8 mouse cellular contexts compared by ENCODE assay signal in genomic region chr2:75964972-75965371, GRCm38 (mm10). TPM values are rescaled to one million over a fixed set of nuclear protein-coding genes. Genes with fewer than 3 reads are reported as not detected.
DNase-seq lines count a peak whose midpoint lies in the region; ATAC-seq and TF ChIP-seq lines count a peak whose summit lies in the region.

No protein-coding gene starts in this region.

- TF ChIP-seq CTCF in liver, postnatal 0 days (IDR thresholded peaks at IDR 0.05; ENCODE audit: low read depth) = peak; percentile 77

- peak overlapping the region in 1 of 2 experiments; percentile 31; a peak in 1 of 4 replicates for H3K4me3 ChIP-seq in ES-E14 (ENCODE audit: insufficient read depth in 1 of 2, low read depth in 1 of 2, low read length in 2 of 2, poor library complexity in 1 of 2, severe bottlenecking in 1 of 2)
- H3K4me3 ChIP-seq in forebrain, embryonic 15.5 days = peak overlapping the region; percentile 3; the same call in 1 of the 2 replicates
- H3K4me3 ChIP-seq in liver, postnatal 0 days (ENCODE audit: low read depth, low read length) = peak overlapping the region; percentile 25
- H3K4me3 ChIP-seq in neural tube, embryonic 12.5 days = no peak overlapping the region

- intact Hi-C loops in heart, postnatal 36 days (cut with DNase I) = loop anchor here (1.0 to 2.0 kb wide), 3 partner anchors 82 to 362 kb away; no protein-coding TSS in a partner anchor

- no peak for DNase-seq in ES-E14 (ENCODE audit: low read depth, low spot score)
- DNase-seq in c-Kit-positive CD71-positive TER-119-positive erythroid progenitor cells, embryonic 14.5 days (ENCODE audit: low spot score) = peak; percentile 41
- DNase-seq in heart, postnatal 36 days = peak; percentile 54 to 55
- DNase-seq in layer of hippocampus, adult 18-20 months (ENCODE audit: low spot score in 2 of 2) = peak; percentile 77 to 90
- DNase-seq in liver, postnatal 0 days = peak; percentile 31
- peak; percentile 64 for DNase-seq in thymus, postnatal 25 days

- WGBS in forebrain, embryonic 15.5 days = 23% methylated on average over 5 of the region's 5 CpGs
- 17% methylated on average over 5 of the region's 5 CpGs for WGBS in liver, postnatal 0 days (ENCODE audit: insufficient replicate concordance)
- WGBS in neural tube, embryonic 12.5 days = 21% methylated on average over 5 of the region's 5 CpGs

- in situ Hi-C loops in ES-E14 (cut with MboI; ENCODE audit: low sequenced_read_pairs in 2 of 2, unreplicated experiment in 2 of 2) = loop anchor here (10.0 to 25.0 kb wide), 2 partner anchors 180 to 353 kb away; no protein-coding TSS in a partner anchor

- no peak for TF ChIP-seq EP300 in liver, postnatal 0 days (IDR thresholded peaks at IDR 0.05; ENCODE audit: low read depth)

- H3K36me3 ChIP-seq in ES-E14 (ENCODE audit: control insufficient read depth, insufficient read depth, low read length, poor library complexity, severe bottlenecking) = no peaks in the 10 kb centered on the region
- H3K36me3 ChIP-seq in forebrain, embryonic 15.5 days = no peaks in the 10 kb centered on the region
- no peaks in the 10 kb centered on the region for H3K36me3 ChIP-seq in liver, postnatal 0 days (replicated peaks; ENCODE audit: insufficient read depth, low read length)
- H3K36me3 ChIP-seq in neural tube, embryonic 12.5 days = no peaks in the 10 kb centered on the region

- H3K4me1 ChIP-seq in ES-E14 (ENCODE audit: control insufficient read depth in 2 of 2, insufficient read depth in 2 of 2, low read length in 2 of 2, poor library complexity in 1 of 2) = peaks cover 8 to 19% of the 10 kb centered on the region in 2 experiments
- H3K4me1 ChIP-seq in forebrain, embryonic 15.5 days = peaks cover 24% of the 10 kb centered on the region
- H3K4me1 ChIP-seq in liver, postnatal 0 days (ENCODE audit: insufficient read depth) = peaks cover 10% of the 10 kb centered on the region
- H3K4me1 ChIP-seq in neural tube, embryonic 12.5 days = peaks cover 15% of the 10 kb centered on the region

- H3K4me2 ChIP-seq in forebrain, embryonic 15.5 days (replicated peaks) = peak overlapping the region; percentile 39
- H3K4me2 ChIP-seq in liver, postnatal 0 days (ENCODE audit: low read depth, low read length) = peak overlapping the region; percentile 61
- H3K4me2 ChIP-seq in neural tube, embryonic 12.5 days (replicated peaks) = peak overlapping the region; percentile 45

- H3K9me3 ChIP-seq in ES-E14 (ENCODE audit: control insufficient read depth, insufficient read depth, low read depth, low read length) = no peaks in the 10 kb centered on the region
- no peaks in the 10 kb centered on the region for H3K9me3 ChIP-seq in forebrain, embryonic 15.5 days
- no peaks in the 10 kb centered on the region for H3K9me3 ChIP-seq in liver, postnatal 0 days (ENCODE audit: low read length)
- H3K9me3 ChIP-seq in neural tube, embryonic 12.5 days = no peaks in the 10 kb centered on the region

- no peaks in the 10 kb centered on the region for H3K27me3 ChIP-seq in forebrain, embryonic 15.5 days
- H3K27me3 ChIP-seq in liver, postnatal 0 days (ENCODE audit: insufficient read depth, low read length) = no peaks in the 10 kb centered on the region
- no peaks in the 10 kb centered on the region for H3K27me3 ChIP-seq in neural tube, embryonic 12.5 days (replicated peaks)

- H3K27ac ChIP-seq in ES-E14 (ENCODE audit: insufficient read depth, low read depth, low read length, poor library complexity, severe bottlenecking) = no peak overlapping the region
- H3K27ac ChIP-seq in forebrain, embryonic 15.5 days (replicated peaks) = peak overlapping the region; percentile 58
- H3K27ac ChIP-seq in liver, postnatal 0 days (ENCODE audit: low read depth) = no peak overlapping the region
- no peak overlapping the region for H3K27ac ChIP-seq in neural tube, embryonic 12.5 days

- ATAC-seq in forebrain, embryonic 15.5 days (replicated peaks) = peak; percentile 87
- peak; percentile 53; the same call in 1 of the 2 replicates for ATAC-seq in liver, postnatal 0 days
- ATAC-seq in neural tube, embryonic 12.5 days (ENCODE audit: low FRiP score, low read depth) = 0 out of 2 replicates have a peak, but pooled peaks have one; percentile 48

- H3K9ac ChIP-seq in ES-E14 (ENCODE audit: insufficient read depth, low read depth, low read length, poor library complexity, severe bottlenecking) = no peak overlapping the region; the same call in 1 of the 2 replicates
- H3K9ac ChIP-seq in forebrain, embryonic 15.5 days (replicated peaks) = no peak overlapping the region
- no peak overlapping the region for H3K9ac ChIP-seq in liver, postnatal 0 days (replicated peaks)
- no peak overlapping the region for H3K9ac ChIP-seq in neural tube, embryonic 12.5 days

TF ChIP-seq in ES-E14, 5 proteins besides CTCF, POLR2A, EP300 and RAD21:
- TF ChIP-seq HCFC1 (IDR thresholded peaks at IDR 0.05; ENCODE audit: borderline replicate concordance, insufficient read depth, low read length) = no peak
- TF ChIP-seq ZC3H11A (IDR thresholded peaks at IDR 0.05; ENCODE audit: borderline replicate concordance, low read depth, low read length) = peak; percentile 41; the same call in 1 of the 2 replicates

RNA-seq across cellular contexts. Expression of gene Ttc30a2, which starts 13.0 kb away (rescaled TPM):
- total RNA-seq in ES-E14 (2012; rRNA removed) = 0.36 and 0.42 TPM in 2 replicates
- polyA plus RNA-seq in forebrain, embryonic 15.5 days (2015; fragmentation: Nextera tagmentation; extraction: Ambion mirVana) = 0.47 and 0.79 TPM in 2 replicates
- 1 to 10 TPM; 2.2 to 2.8 TPM for total RNA-seq in heart, postnatal 36 days (2021)
- total RNA-seq in layer of hippocampus, adult 18-20 months (2021) = under 1 TPM in 1 of 2 experiments, not detected in 1; 0.35 TPM
- 0.22 and 0.26 TPM in 2 replicates for polyA plus RNA-seq in liver, postnatal 0 days (2015; fragmentation: Nextera tagmentation; extraction: Ambion mirVana)
- 0.93 and 1.0 TPM in 2 replicates for polyA plus RNA-seq in neural tube, embryonic 12.5 days (2016; fragmentation: Nextera tagmentation; extraction: Ambion mirVana)

RNA-seq across cellular contexts. Expression of gene Ttc30a1, which starts 16.8 kb away (rescaled TPM):
- total RNA-seq in ES-E14 (2012; rRNA removed) = 4.7 and 6.1 TPM in 2 replicates
- 7.7 and 8.4 TPM in 2 replicates for polyA plus RNA-seq in forebrain, embryonic 15.5 days (2015; fragmentation: Nextera tagmentation; extraction: Ambion mirVana)
- total RNA-seq in heart, postnatal 36 days (2021) = 1 to 10 TPM; 2.9 to 3.9 TPM
- total RNA-seq in layer of hippocampus, adult 18-20 months (2021) = 1 to 10 TPM; 2.8 to 3.5 TPM
- polyA plus RNA-seq in liver, postnatal 0 days (2015; fragmentation: Nextera tagmentation; extraction: Ambion mirVana) = 1.0 and 1.1 TPM in 2 replicates
- polyA plus RNA-seq in neural tube, embryonic 12.5 days (2016; fragmentation: Nextera tagmentation; extraction: Ambion mirVana) = 8.3 and 8.5 TPM in 2 replicates

RNA-seq across cellular contexts. Expression of gene Ttc30b, which starts 26.6 kb away (rescaled TPM):
- 2.3 and 2.6 TPM in 2 replicates for total RNA-seq in ES-E14 (2012; rRNA removed)
- 15.3 and 19.3 TPM in 2 replicates for polyA plus RNA-seq in forebrain, embryonic 15.5 days (2015; fragmentation: Nextera tagmentation; extraction: Ambion mirVana)
- 10 to 100 TPM; 16.2 to 20.1 TPM for total RNA-seq in heart, postnatal 36 days (2021)
- 10 to 100 TPM; 13.3 to 14.6 TPM for total RNA-seq in layer of hippocampus, adult 18-20 months (2021)
- 1.5 and 1.6 TPM in 2 replicates for polyA plus RNA-seq in liver, postnatal 0 days (2015; fragmentation: Nextera tagmentation; extraction: Ambion mirVana)
- polyA plus RNA-seq in neural tube, embryonic 12.5 days (2016; fragmentation: Nextera tagmentation; extraction: Ambion mirVana) = 8.5 and 10.2 TPM in 2 replicates
